Mouse (Mus musculus) stomach, embryonic 16.5 days (tissue): ENCODE data around the gene Paqr8. TPM values are rescaled to one million over a fixed set of nuclear protein-coding genes. Genes with fewer than 3 reads are reported as not detected.

Experiments
- ATAC-seq: fragments of 200-750 bp; cut with Nextera tagmentation; 2 replicates; pipeline ENCODE4 v1.8.0; 2017; ENCODE audit warnings: moderate number of reproducible peaks, moderate TSS enrichment; ENCODE audit not compliant: insufficient read depth, low FRiP score
- H3K27ac ChIP-seq: fragments of 300-500 bp; sonication (generic); 2 replicates; pipeline ENCODE4 v1.5.1; 2014; ENCODE audit warnings: low read length
- H3K27me3 ChIP-seq: fragments of 300-500 bp; sonication (generic); 2 replicates; pipeline ENCODE4 v1.6.1; 2014; ENCODE audit warnings: low read length, control low read depth, mixed read lengths; ENCODE audit not compliant: control insufficient read depth, insufficient read depth
- H3K36me3 ChIP-seq: fragments of 300-500 bp; sonication (generic); 2 replicates; pipeline ENCODE4 v1.6.1; 2014; ENCODE audit warnings: low read length; ENCODE audit not compliant: control insufficient read depth, insufficient read depth
- H3K4me1 ChIP-seq: fragments of 300-500 bp; sonication (generic); 2 replicates; pipeline ENCODE4 v1.6.1; 2014; ENCODE audit warnings: low read length, control low read depth, mixed read lengths; ENCODE audit not compliant: control insufficient read depth, insufficient read depth
- H3K4me2 ChIP-seq: fragments of 300-500 bp; sonication (generic); 2 replicates; pipeline ENCODE4 v1.6.1; 2014; ENCODE audit warnings: low read depth, low read length, mixed read lengths
- H3K4me3 ChIP-seq: fragments of 300-500 bp; sonication (generic); replicated peaks from 2 replicates; pipeline ENCODE4 v1.5.1; 2014; ENCODE audit warnings: mild to moderate bottlenecking, low read length
- H3K9ac ChIP-seq: fragments of 300-500 bp; sonication (generic); 2 replicates; pipeline ENCODE4 v1.6.1; 2014; ENCODE audit warnings: low read length
- H3K9me3 ChIP-seq: fragments of 300-500 bp; sonication (generic); replicated peaks from 2 replicates; pipeline ENCODE4 v1.6.1; 2016; ENCODE audit warnings: low read length, control low read depth; ENCODE audit not compliant: control insufficient read depth
- WGBS: fragments of 180-500 bp; shearing (Covaris S2); extraction: QIAGEN DNeasy Blood & Tissue Kit; methylation state at CpG from one replicate; pipeline ENCODE4 v1.1.7; 2014; 5-methylcytosine and 5-hydroxymethylcytosine counted together
- polyA plus RNA-seq: library from polyadenylated mRNA; unstranded; fragments of >200 nt; fragmentation: Nextera tagmentation; extraction: Ambion mirVana; gene quantifications from 2 replicates; pipeline ENCODE4 v1.2.1, GENCODE M21; 2015

Paqr8 gene
- polyA plus RNA-seq, 1 experiment from 2014 or later: 14.6 TPM

DNA sequence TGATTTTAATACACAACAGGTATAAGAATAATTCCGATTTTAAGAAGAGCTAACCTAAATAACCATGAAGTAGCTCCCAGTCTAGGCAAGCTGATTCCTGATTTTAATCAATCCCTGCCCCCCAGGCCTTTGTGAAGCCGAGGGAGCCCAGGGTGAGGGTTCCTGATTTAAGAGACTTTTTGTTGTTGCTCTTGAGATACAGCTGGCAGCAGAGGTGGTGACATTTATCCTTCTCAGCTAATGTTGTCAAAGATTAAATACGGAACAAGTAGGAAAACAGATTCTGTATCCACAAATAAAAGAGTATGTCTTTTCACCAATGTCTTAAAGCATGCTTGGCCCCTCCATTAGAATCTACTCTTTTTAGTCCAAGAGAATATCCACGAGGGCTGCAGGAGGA is 9.9 kb downstream of the Paqr8 start:
- Histone ChIP-seq H3K4me3 (no peak overlapping the region), H3K4me1 (no peaks in the 10 kb centered on the region), H3K4me2 (no peak overlapping the region), H3K36me3 (no peaks in the 10 kb centered on the region), H3K27me3 (no peaks in the 10 kb centered on the region), H3K9ac (no peak overlapping the region), H3K27ac (no peak overlapping the region), H3K9me3 (no peaks in the 10 kb centered on the region)
- no peak for ATAC-seq
- WGBS: 63% methylated on average over 4 of the region's 4 CpGs

DNA sequence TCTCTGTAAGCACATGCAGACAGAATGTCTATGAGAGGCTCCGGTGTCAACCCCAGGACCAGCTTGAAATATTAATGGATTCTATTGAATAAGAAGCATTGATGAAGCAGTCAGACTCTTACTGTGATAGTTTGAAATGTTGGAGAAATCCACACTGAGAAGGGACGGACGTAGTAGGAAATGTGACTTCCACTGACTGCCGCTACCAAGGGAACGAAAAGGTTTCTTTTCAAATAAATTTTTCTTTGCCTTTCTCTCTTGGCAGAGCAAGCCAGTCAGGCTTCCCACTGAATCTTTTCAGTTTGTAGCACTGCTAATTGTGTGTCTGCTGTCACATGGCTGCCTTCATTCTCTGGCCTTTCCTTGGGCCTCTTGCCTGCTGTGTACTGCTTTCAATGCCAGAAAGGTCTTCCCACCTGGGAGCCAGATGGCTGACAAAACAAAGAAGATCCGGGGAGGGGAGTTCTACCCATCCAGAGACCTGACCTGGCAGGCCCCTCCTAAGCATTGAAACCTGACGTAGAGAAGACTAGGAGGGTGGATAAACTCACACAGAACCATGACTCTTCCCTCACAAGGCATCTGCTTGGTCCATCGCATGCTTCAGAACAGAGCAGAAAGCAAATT is 15.2 kb downstream of the Paqr8 start:
- H3K4me3 ChIP-seq: no peak overlapping the region
- no peaks in the 10 kb centered on the region for H3K4me1 ChIP-seq
- ATAC-seq: no peak
- no peaks in the 10 kb centered on the region for H3K36me3 ChIP-seq
- no peak overlapping the region for H3K9ac ChIP-seq
- no peak overlapping the region for H3K27ac ChIP-seq
- 86% methylated on average over 8 of the region's 8 CpGs for WGBS
- no peaks in the 10 kb centered on the region for H3K27me3 ChIP-seq
- H3K4me2 ChIP-seq: no peak overlapping the region
- H3K9me3 ChIP-seq: no peaks in the 10 kb centered on the region

DNA sequence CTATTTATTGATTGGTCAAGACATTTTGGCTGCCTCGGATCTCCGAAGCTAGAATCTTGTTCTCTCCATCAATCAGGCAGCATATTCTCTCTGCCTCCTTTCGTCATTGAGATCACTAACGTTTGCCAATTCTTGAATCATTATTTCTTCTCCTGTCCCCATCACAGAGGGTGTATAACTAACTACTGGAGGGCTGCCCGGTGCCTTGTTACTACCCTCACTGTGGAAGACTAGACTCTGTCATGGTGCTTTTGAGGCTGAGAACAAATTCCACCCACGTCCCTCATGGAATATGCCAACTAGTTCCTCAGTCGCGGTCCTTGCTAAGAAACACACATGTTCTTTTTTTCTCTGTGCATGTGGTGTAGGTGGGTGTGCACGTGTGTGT is 15.7 kb downstream of the Paqr8 start:
- Histone ChIP-seq H3K4me2 (no peak overlapping the region), H3K9ac (no peak overlapping the region), H3K27ac (no peak overlapping the region), H3K9me3 (no peaks in the 10 kb centered on the region), H3K27me3 (no peaks in the 10 kb centered on the region), H3K4me1 (no peaks in the 10 kb centered on the region), H3K4me3 (no peak overlapping the region), H3K36me3 (no peaks in the 10 kb centered on the region)
- WGBS: 88% methylated on average over 9 of the region's 9 CpGs
- ATAC-seq: no peak

DNA sequence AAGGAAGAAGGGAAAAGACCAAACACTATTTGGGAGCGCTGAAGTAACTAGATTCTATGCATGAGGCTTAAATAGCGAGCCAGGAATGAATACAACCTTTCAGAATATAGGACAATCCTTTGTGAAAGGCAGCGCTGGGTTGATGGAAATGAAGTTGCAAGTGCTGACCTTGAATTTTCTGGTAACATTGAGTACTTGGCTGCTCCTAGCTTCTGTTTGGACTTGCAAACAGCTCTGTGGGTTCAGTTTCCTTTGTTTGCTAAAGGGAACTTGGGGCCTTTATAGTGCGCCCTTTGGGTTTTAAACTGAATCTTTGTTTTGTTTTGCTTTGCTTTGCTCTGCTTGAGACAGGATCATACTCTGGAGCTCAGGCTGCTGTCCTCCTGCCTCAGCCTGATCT is 18.1 kb downstream of the Paqr8 start:
- Histone ChIP-seq H3K9ac (no peak overlapping the region), H3K4me3 (no peak overlapping the region), H3K9me3 (no peaks in the 10 kb centered on the region), H3K4me1 (0 out of 2 replicates have a peak, but pooled peaks cover 3% of the 10 kb centered on the region), H3K4me2 (no peak overlapping the region), H3K27ac (no peak overlapping the region), H3K36me3 (no peaks in the 10 kb centered on the region), H3K27me3 (no peaks in the 10 kb centered on the region)
- WGBS: 58% methylated on average over 4 of the region's 4 CpGs
- ATAC-seq: no peak

DNA sequence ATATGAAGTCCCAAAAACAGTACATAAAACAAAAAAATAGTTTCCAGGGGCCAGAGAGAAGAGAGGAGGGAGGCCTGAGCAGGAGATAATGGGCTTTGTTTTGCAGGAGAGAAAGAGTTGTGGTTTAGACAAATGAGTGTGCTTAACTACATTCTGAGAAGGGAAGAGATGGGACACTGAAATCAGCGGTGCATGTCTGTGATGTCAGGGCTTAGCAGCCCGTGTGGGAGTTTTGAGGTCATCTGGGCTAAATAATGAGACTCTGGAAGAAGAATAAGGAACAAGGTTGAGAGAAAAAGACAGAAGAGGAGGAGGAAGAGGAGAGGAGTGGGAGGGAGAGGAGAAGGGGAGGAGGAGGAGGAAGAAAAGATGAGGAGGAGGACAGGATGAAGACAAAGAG is 21.7 kb downstream of the Paqr8 start:
- Histone ChIP-seq H3K27ac (no peak overlapping the region), H3K4me3 (no peak overlapping the region), H3K36me3 (no peaks in the 10 kb centered on the region), H3K9ac (no peak overlapping the region), H3K4me1 (0 out of 2 replicates have a peak, but pooled peaks cover 3% of the 10 kb centered on the region), H3K27me3 (no peaks in the 10 kb centered on the region), H3K4me2 (no peak overlapping the region), H3K9me3 (no peaks in the 10 kb centered on the region)
- no peak for ATAC-seq
- WGBS: 36% methylated on average over 2 of the region's 2 CpGs

DNA sequence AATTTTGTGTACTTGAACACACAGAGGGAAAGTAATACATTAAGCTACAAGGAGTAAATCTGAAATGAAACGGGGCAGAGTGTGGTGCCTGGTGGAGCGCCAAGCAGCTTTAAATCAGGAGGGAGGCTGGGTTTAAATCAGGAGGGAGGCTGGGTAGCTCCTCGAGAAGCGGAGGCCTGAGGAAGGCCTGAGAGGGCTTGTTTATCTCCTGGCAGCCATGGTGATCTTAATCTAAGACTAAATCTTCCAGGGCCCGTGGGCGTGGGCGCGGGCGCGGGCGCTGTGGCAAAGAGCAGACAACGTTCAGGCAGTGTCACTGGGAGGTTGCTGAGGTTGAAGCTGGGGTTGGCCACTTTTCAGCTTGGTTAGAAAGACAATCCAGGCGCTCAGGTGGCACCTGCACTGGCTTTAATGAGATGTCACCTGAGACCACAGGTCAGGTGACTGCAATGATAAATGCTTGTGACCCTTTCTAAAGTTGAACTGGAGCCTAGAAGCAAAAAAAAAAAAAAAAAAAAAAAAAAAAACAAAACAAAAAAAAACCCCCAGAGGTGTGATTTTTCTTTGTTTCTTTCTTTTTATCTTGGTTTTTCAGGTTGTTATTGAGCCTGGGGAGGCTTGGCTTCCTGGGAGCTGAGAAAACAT is 22.2 kb downstream of the Paqr8 start:
- no peaks in the 10 kb centered on the region for H3K27me3 ChIP-seq
- no peak overlapping the region for H3K9ac ChIP-seq
- WGBS: 42% methylated on average over 13 of the region's 13 CpGs
- H3K9me3 ChIP-seq: no peaks in the 10 kb centered on the region
- H3K27ac ChIP-seq: no peak overlapping the region
- ATAC-seq: no peak
- no peaks in the 10 kb centered on the region for H3K36me3 ChIP-seq
- H3K4me2 ChIP-seq: no peak overlapping the region
- 0 out of 2 replicates have a peak, but pooled peaks cover 3% of the 10 kb centered on the region for H3K4me1 ChIP-seq
- H3K4me3 ChIP-seq: no peak overlapping the region

DNA sequence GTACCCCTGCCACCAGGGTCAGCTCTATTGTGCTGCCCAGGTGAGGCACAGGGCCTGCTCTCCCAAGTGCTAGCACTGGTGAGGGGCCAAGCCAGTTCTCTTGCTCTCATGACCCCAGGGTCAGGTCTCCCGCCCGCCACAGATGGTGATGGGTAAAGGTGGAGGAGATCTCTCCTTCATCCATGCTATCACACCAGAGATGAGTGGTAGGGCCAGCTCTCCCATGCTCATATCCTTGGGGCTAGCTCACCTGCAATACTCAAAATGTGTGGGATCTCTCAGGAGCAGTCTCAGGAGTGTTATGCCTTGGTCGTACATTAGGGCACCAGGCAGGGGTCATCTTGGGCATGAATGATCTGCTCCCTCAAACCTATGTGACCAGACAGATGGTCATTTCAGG is 24.4 kb downstream of the Paqr8 start:
- WGBS: 87% methylated on average over 3 of the region's 3 CpGs
- ATAC-seq: no peak

DNA sequence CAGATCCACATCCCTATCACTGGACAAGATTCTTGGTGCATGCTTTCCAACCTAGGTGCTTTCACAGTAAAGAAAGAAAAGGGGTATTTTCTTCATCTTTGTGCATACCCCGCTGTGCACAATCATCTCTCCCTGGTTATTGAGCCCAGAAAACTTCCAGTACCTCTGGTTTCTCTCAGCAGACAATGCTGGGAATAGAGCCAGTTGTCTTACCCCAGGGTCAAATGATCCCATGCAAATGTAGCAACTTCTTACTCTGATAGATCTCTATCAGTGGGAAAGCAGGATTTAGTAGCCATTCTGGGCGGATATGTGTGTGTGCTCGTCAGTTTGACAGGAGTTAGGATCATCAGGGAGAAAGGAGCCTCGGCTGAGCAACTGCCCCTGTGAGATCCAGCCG is 25.2 kb downstream of the Paqr8 start:
- ATAC-seq: no peak
- Histone ChIP-seq H3K4me2 (no peak overlapping the region), H3K36me3 (no peaks in the 10 kb centered on the region), H3K4me3 (no peak overlapping the region), H3K4me1 (0 out of 2 replicates have a peak, but pooled peaks cover 3% of the 10 kb centered on the region), H3K27me3 (no peaks in the 10 kb centered on the region), H3K9me3 (no peaks in the 10 kb centered on the region), H3K9ac (no peak overlapping the region), H3K27ac (no peak overlapping the region)
- WGBS: 74% methylated on average over 5 of the region's 5 CpGs

More for the DNA sequence above, 24.4 kb downstream of the Paqr8 start:
- H3K27me3 ChIP-seq: no peaks in the 10 kb centered on the region
- no peak overlapping the region for H3K27ac ChIP-seq
- no peak overlapping the region for H3K9ac ChIP-seq
- no peaks in the 10 kb centered on the region for H3K36me3 ChIP-seq
- 0 out of 2 replicates have a peak, but pooled peaks cover 3% of the 10 kb centered on the region for H3K4me1 ChIP-seq
- no peaks in the 10 kb centered on the region for H3K9me3 ChIP-seq
- no peak overlapping the region for H3K4me2 ChIP-seq
- no peak overlapping the region for H3K4me3 ChIP-seq

DNA sequence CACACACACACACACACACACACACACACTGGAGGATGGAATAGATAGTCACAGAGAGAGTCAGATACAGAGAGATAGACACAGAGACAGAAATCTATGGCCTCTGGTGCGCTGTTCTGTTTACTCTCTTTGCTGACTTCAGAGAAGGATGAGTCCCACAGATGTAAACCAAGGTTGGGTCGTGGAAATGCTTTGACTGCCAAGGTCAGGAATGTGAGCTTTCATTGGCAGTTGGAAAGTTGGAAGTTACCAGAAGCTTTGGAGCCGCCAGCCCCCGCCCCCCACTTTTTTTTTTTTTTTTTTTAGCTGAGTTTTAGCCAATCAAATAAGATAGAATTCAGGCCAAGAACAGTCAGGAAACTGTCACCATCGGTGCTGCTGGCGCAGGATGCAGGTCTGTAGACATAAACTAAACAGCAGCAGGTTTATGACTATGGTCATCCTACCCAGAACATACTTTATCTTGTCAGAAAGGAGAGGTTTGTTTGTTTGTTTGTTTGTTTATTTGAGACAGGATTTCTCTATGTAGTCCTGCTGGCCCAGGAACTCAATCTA is 27.2 kb downstream of the Paqr8 start:
- H3K4me1 ChIP-seq: 0 out of 2 replicates have a peak, but pooled peaks cover 2% of the 10 kb centered on the region
- WGBS: 74% methylated on average over 6 of the region's 6 CpGs
- no peak overlapping the region for H3K4me3 ChIP-seq
- H3K27ac ChIP-seq: no peak overlapping the region
- no peak for ATAC-seq
- H3K4me2 ChIP-seq: no peak overlapping the region
- no peak overlapping the region for H3K9ac ChIP-seq
- no peaks in the 10 kb centered on the region for H3K36me3 ChIP-seq
- H3K9me3 ChIP-seq: no peaks in the 10 kb centered on the region
- no peaks in the 10 kb centered on the region for H3K27me3 ChIP-seq
